Mouse (Mus musculus) spleen, postnatal 36 days (tissue): ENCODE results near the gene Ppp3ca.

Experiments
- DNase-seq, 2 experiments: peaks; one replicate each; pipeline ENCODE4 v3.0.0; 2022; ENCODE audit warnings: low spot score in 2 of 2, mixed read lengths in 1 of 2

The Ppp3ca gene

GRCm38 (mm10) chr3:136722493-136722892 lies 52.6 kb downstream of the Ppp3ca start:
- DNase-seq = no peak

GRCm38 (mm10) chr3:136725311-136726156 lies 55.6 kb downstream of the Ppp3ca start:
- DNase-seq = peak in 1 of 2 experiments; percentile 20

GRCm38 (mm10) chr3:136727877-136728276 lies 58.0 kb downstream of the Ppp3ca start:
- DNase-seq = no peak

- no peak for DNase-seq
These were observed 60.1 kb downstream of the Ppp3ca start for GRCm38 (mm10) chr3:136729978-136730377.

- no peak for DNase-seq
These were observed 61.7 kb downstream of the Ppp3ca start for GRCm38 (mm10) chr3:136731579-136731978.

- DNase-seq = no peak
These were observed 66.1 kb downstream of the Ppp3ca start for GRCm38 (mm10) chr3:136736021-136736420.

GRCm38 (mm10) chr3:136736773-136737298 lies 66.9 kb downstream of the Ppp3ca start:
- no peak for DNase-seq

- no peak for DNase-seq
These were observed 68.5 kb downstream of the Ppp3ca start for GRCm38 (mm10) chr3:136738474-136738873.

- no peak for DNase-seq
These were observed 69.0 kb downstream of the Ppp3ca start for GRCm38 (mm10) chr3:136738914-136739313.

- DNase-seq = no peak
These were observed 71.7 kb downstream of the Ppp3ca start for GRCm38 (mm10) chr3:136741659-136742058.

- DNase-seq = peak; percentile 67 to 78
These were observed 72.5 kb downstream of the Ppp3ca start for GRCm38 (mm10) chr3:136742258-136743057.

- no peak for DNase-seq
These were observed 74.5 kb downstream of the Ppp3ca start for GRCm38 (mm10) chr3:136744295-136744897.

GRCm38 (mm10) chr3:136745456-136745855 lies 75.5 kb downstream of the Ppp3ca start:
- no peak for DNase-seq

- DNase-seq = no peak
These were observed 79.0 kb downstream of the Ppp3ca start for GRCm38 (mm10) chr3:136748761-136749476.

- DNase-seq = no peak
These were observed 79.5 kb downstream of the Ppp3ca start for GRCm38 (mm10) chr3:136749477-136749797.

- no peak for DNase-seq
These were observed 80.0 kb downstream of the Ppp3ca start for GRCm38 (mm10) chr3:136749951-136750350.

GRCm38 (mm10) chr3:136752126-136752716 lies 82.3 kb downstream of the Ppp3ca start:
- no peak for DNase-seq

- DNase-seq = no peak
These were observed 86.2 kb downstream of the Ppp3ca start for GRCm38 (mm10) chr3:136756137-136756536.

GRCm38 (mm10) chr3:136759446-136759845 lies 89.5 kb downstream of the Ppp3ca start:
- no peak for DNase-seq

- no peak for DNase-seq
These were observed 91.5 kb downstream of the Ppp3ca start for GRCm38 (mm10) chr3:136761292-136761978.

- DNase-seq = no peak
These were observed 92.0 kb downstream of the Ppp3ca start for GRCm38 (mm10) chr3:136761979-136762341.
